Mouse (Mus musculus): ENCODE data around the gene Itpr3. TPM values are rescaled to one million over a fixed set of nuclear protein-coding genes. Genes with fewer than 3 reads are reported as not detected.

The Itpr3 gene
- polyA plus RNA-seq, 1 experiment from 2014 or later: 3.6 TPM

DNA sequence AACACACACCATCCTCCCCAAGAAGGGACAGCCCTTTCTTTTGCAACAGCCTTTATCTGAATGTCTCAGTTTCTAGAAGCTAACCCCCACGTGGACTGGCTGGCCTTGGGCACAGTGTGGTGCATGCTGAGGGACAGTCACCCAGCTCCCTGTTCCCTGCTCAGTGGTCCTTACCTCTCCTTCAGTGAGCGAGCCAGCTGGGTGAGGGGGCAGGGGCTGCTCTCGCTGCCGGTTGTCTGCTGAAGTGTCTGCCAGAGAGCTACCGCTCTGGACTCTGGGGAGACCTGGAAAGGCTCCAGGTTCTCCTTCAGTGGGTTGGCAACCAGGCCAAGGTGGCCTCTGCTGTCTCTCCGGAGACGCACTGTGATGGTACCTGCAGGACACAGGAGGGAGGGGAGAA is 93.8 kb downstream of the Itpr3 start:
- ATAC-seq (no peak), DNase-seq (ENCODE audit: low spot score) (no peak)
- H3K4me3 ChIP-seq (ENCODE audit: low read depth, low read length): no peak overlapping the region
- H3K4me2 ChIP-seq (replicated peaks; ENCODE audit: low read depth, low read length): no peak overlapping the region
- no peaks in the 10 kb centered on the region for H3K9me3 ChIP-seq (ENCODE audit: low read length)
- H3K36me3 ChIP-seq (ENCODE audit: insufficient read depth, low read length): no peaks in the 10 kb centered on the region
- no peak overlapping the region for H3K9ac ChIP-seq (replicated peaks; ENCODE audit: low read depth)
- no peaks in the 10 kb centered on the region for H3K4me1 ChIP-seq (ENCODE audit: insufficient read depth, low read depth, low read length)
- TF ChIP-seq EP300 (IDR thresholded peaks at IDR 0.05): no peak
- no peak for TF ChIP-seq CTCF (IDR thresholded peaks at IDR 0.05)
- no peaks in the 10 kb centered on the region for H3K27me3 ChIP-seq (replicated peaks; ENCODE audit: insufficient read depth, low read length)
- 55% methylated on average over 7 of the region's 7 CpGs for WGBS
- H3K27ac ChIP-seq (ENCODE audit: low read length): no peak overlapping the region

DNA sequence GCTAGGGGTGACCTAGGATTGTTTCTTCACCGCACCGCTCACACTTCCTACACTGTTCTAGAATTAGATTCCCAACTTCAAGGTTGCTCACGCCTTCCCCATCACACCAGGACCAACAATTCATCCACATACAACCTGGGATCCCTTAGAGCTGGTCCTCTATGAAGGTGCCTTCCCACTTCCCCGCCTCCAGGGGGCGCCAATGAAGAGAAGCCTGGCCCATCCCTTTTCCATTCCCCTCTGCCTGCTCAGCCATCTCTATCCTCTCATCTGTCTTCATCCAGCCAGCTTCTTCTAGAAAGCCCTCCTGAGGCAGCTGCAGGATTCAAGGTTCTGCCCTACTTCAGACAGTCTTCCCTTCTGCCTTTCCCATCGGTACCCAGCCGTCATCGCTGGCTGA is 94.3 kb downstream of the Itpr3 start:
- Histone ChIP-seq H3K4me3 (ENCODE audit: low read depth, low read length) (no peak overlapping the region), H3K9ac (replicated peaks; ENCODE audit: low read depth) (no peak overlapping the region), H3K9me3 (ENCODE audit: low read length) (no peaks in the 10 kb centered on the region), H3K4me1 (ENCODE audit: insufficient read depth, low read depth, low read length) (no peaks in the 10 kb centered on the region), H3K27me3 (replicated peaks; ENCODE audit: insufficient read depth, low read length) (no peaks in the 10 kb centered on the region), H3K4me2 (replicated peaks; ENCODE audit: low read depth, low read length) (no peak overlapping the region), H3K36me3 (ENCODE audit: insufficient read depth, low read length) (no peaks in the 10 kb centered on the region), H3K27ac (ENCODE audit: low read length) (no peak overlapping the region)
- DNase-seq (ENCODE audit: low spot score) (peak; percentile 37), ATAC-seq (no peak)
- 73% methylated on average over 8 of the region's 8 CpGs for WGBS
- TF ChIP-seq EP300 (IDR thresholded peaks at IDR 0.05): no peak
- peak; percentile 64 for TF ChIP-seq CTCF (IDR thresholded peaks at IDR 0.05)

DNA sequence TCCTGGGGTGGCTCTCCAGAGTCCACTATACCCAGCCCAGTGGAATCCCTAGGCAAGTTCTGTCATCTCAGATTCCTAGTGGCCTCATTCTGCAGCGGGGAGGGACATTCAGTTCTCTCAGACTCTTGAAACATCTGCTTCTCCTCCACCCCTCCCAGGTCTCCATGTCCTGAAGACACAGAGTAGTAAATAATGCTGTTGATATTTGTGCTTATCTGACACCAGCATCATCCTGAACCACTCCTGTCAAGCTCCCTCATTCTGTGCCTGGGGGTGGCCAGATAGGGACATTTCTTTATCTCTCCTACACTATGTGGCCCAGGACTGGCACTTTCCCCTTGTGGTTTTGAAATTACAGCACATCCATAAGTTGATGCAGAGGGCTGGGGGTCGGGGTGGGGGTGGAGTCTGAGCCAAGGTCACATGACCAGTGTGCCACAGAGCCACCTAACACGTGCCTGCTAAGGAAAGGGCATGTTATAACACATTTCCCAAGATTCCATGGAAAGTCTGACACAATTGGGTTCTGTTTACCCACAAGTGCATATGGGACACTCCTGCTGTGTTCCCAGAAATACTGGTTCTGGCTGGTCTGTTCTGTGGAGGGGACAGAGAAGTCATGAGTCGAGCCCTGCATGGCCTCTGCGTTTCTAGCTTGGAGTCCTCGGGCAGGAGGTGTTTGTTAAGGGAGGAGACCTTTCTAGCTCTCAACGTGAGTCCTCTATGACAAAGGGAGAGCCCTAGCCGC is 96.0 kb downstream of the Itpr3 start:
- ATAC-seq (peak; percentile 85), DNase-seq (ENCODE audit: low spot score) (peak; percentile 71)
- H3K4me1 ChIP-seq (ENCODE audit: insufficient read depth, low read depth, low read length): no peaks in the 10 kb centered on the region
- no peaks in the 10 kb centered on the region for H3K27me3 ChIP-seq (replicated peaks; ENCODE audit: insufficient read depth, low read length)
- TF ChIP-seq CTCF (IDR thresholded peaks at IDR 0.05) (no peak), EP300 (IDR thresholded peaks at IDR 0.05) (peak; percentile 58; the same call in 1 of the 2 replicates)
- H3K9ac ChIP-seq (replicated peaks; ENCODE audit: low read depth): no peak overlapping the region
- H3K4me2 ChIP-seq (replicated peaks; ENCODE audit: low read depth, low read length): no peak overlapping the region
- H3K9me3 ChIP-seq (ENCODE audit: low read length): no peaks in the 10 kb centered on the region
- WGBS: 38% methylated on average over 8 of the region's 8 CpGs
- H3K4me3 ChIP-seq (ENCODE audit: low read depth, low read length): no peak overlapping the region
- no peaks in the 10 kb centered on the region for H3K36me3 ChIP-seq (ENCODE audit: insufficient read depth, low read length)
- peak overlapping the region; percentile 51 for H3K27ac ChIP-seq (ENCODE audit: low read length)

DNA sequence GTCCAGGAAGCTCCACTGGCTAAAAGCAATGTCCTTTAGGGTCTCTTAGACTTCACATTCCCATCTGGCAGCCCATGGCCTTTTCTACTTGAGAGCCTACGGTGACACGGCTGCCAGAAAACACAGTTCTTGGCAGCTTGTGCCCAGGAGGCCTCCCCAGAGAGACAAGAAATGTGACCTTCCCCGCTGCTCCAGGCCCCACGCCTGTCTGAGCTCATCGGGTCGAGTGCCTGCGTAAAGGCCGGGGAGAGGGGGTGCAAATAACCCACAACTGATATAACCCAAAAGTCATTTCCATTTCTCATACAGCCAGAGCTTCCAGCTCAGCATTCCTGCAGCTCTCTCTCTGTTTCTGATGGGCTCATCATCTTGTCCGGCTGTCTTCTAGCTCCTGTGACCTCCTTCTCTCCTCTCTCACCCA is 96.7 kb downstream of the Itpr3 start:
- no peak overlapping the region for H3K4me2 ChIP-seq (replicated peaks; ENCODE audit: low read depth, low read length)
- peak overlapping the region; percentile 51 for H3K27ac ChIP-seq (ENCODE audit: low read length)
- H3K9me3 ChIP-seq (ENCODE audit: low read length): no peaks in the 10 kb centered on the region
- WGBS: 19% methylated on average over 9 of the region's 9 CpGs
- H3K36me3 ChIP-seq (ENCODE audit: insufficient read depth, low read length): no peaks in the 10 kb centered on the region
- H3K4me1 ChIP-seq (ENCODE audit: insufficient read depth, low read depth, low read length): no peaks in the 10 kb centered on the region
- no peak overlapping the region for H3K9ac ChIP-seq (replicated peaks; ENCODE audit: low read depth)
- H3K4me3 ChIP-seq (ENCODE audit: low read depth, low read length): no peak overlapping the region
- DNase-seq (ENCODE audit: low spot score): peak; percentile 53
- TF ChIP-seq CTCF (IDR thresholded peaks at IDR 0.05) (no peak), EP300 (IDR thresholded peaks at IDR 0.05) (no peak)
- H3K27me3 ChIP-seq (replicated peaks; ENCODE audit: insufficient read depth, low read length): no peaks in the 10 kb centered on the region
- peak; percentile 47 for ATAC-seq

DNA sequence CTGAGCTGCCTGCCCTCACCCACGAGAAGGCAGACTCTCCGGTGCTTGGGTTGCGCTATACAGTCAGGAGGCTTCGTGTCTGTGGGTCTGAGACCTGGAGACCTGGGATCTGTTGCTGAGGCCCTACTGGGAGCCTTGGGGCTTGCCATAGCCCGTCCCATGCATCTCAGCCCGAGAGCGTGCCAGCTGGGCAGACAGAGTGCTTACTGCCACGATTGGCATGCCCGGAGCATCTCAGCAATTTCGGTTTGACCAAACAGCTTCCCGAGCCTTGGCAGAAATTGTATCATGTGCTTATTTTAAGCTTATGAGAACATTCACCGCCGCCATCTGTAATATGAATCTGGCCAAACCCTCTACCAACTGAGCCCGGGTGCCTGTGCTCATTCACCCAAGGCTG is 97.2 kb downstream of the Itpr3 start:
- Histone ChIP-seq H3K9me3 (ENCODE audit: low read length) (no peaks in the 10 kb centered on the region), H3K27me3 (replicated peaks; ENCODE audit: insufficient read depth, low read length) (no peaks in the 10 kb centered on the region), H3K36me3 (ENCODE audit: insufficient read depth, low read length) (no peaks in the 10 kb centered on the region), H3K27ac (ENCODE audit: low read length) (no peak overlapping the region), H3K4me2 (replicated peaks; ENCODE audit: low read depth, low read length) (no peak overlapping the region), H3K4me1 (ENCODE audit: insufficient read depth, low read depth, low read length) (no peaks in the 10 kb centered on the region), H3K9ac (replicated peaks; ENCODE audit: low read depth) (no peak overlapping the region), H3K4me3 (ENCODE audit: low read depth, low read length) (no peak overlapping the region)
- 88% methylated on average over 14 of the region's 14 CpGs for whole genome bisulfite sequencing
- DNase-seq (ENCODE audit: low spot score): no peak
- no peak for TF ChIP-seq CTCF (IDR thresholded peaks at IDR 0.05)
- TF ChIP-seq EP300 (IDR thresholded peaks at IDR 0.05): no peak
- no peak for ATAC-seq

DNA sequence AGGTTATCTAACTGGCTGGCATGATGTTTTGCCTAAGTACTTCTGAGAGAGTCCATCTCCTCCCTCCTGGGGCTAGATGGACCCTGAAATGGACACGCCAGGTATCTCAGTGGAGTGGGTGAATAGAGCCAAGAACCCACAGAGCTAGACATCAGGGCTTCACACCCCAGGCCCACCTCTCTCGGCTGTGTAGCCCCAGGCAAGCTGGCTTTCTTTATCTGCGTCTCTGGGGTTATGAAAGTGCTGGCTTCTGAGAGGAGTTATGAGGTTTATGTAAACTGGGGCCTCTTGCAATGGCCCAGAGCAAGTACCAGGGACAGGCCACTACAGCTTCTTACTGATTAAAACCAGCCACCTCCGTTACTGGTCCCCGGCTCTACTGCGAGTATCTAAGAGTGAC is 97.8 kb downstream of the Itpr3 start:
- H3K27ac ChIP-seq (ENCODE audit: low read length): no peak overlapping the region
- no peaks in the 10 kb centered on the region for H3K27me3 ChIP-seq (replicated peaks; ENCODE audit: insufficient read depth, low read length)
- H3K4me3 ChIP-seq (ENCODE audit: low read depth, low read length): no peak overlapping the region
- 76% methylated on average over 6 of the region's 6 CpGs for WGBS
- H3K36me3 ChIP-seq (ENCODE audit: insufficient read depth, low read length): no peaks in the 10 kb centered on the region
- no peak overlapping the region for H3K9ac ChIP-seq (replicated peaks; ENCODE audit: low read depth)
- DNase-seq (ENCODE audit: low spot score) (no peak), ATAC-seq (no peak)
- H3K9me3 ChIP-seq (ENCODE audit: low read length): no peaks in the 10 kb centered on the region
- no peak for TF ChIP-seq CTCF (IDR thresholded peaks at IDR 0.05)
- no peak for TF ChIP-seq EP300 (IDR thresholded peaks at IDR 0.05)
- H3K4me1 ChIP-seq (ENCODE audit: insufficient read depth, low read depth, low read length): no peaks in the 10 kb centered on the region
- no peak overlapping the region for H3K4me2 ChIP-seq (replicated peaks; ENCODE audit: low read depth, low read length)
